Mouse (Mus musculus): ENCODE data around the gene Myo1b. TPM values are rescaled to one million over a fixed set of nuclear protein-coding genes. Genes with fewer than 3 reads are reported as not detected.

Myo1b gene
- 10 to 100 TPM; 16.0 to 17.4 TPM for total RNA-seq (2021)
- long read RNA-seq, experiment 1, full-length matches to known transcripts: 7 of 12 reads
- long read RNA-seq, experiment 1, partial matches to known transcripts: 1 of 12 reads
- long read RNA-seq, experiment 1, other reads (novel, unspliced or antisense): 4 of 12 reads
- long read RNA-seq, experiment 2, full-length matches to known transcripts: 9 of 11 reads
- long read RNA-seq, experiment 2, partial matches to known transcripts: 0 of 11 reads
- long read RNA-seq, experiment 2, other reads (novel, unspliced or antisense): 2 of 11 reads

- DNase-seq (ENCODE audit: low spot score in 2 of 2): no peak
- peak; percentile 53 for TF ChIP-seq CTCF (conservative IDR thresholded peaks at IDR 0.05)
- peak within 1 kb of the TSS; percentile 68; the same call in 1 of the 2 replicates for H3K27ac ChIP-seq
- H3K4me3 ChIP-seq: peak within 1 kb of the TSS; percentile 64
Measured at GRCm38 (mm10) chr1:51915576-51916156, at the start of gene Myo1b. TSS of gene Myo1b (minus strand) at chr1:51916071.

GRCm38 (mm10) chr1:51964647-51965046 is 48.8 kb upstream of the Myo1b start:
- Histone ChIP-seq H3K4me3 (no peak overlapping the region), H3K27ac (no peak overlapping the region)
- no peak for DNase-seq (ENCODE audit: low spot score in 2 of 2)
- no peak for TF ChIP-seq CTCF (conservative IDR thresholded peaks at IDR 0.05)

- DNase-seq (ENCODE audit: low spot score in 2 of 2): no peak
- Histone ChIP-seq H3K27ac (no peak overlapping the region), H3K4me3 (no peak overlapping the region)
- TF ChIP-seq CTCF (conservative IDR thresholded peaks at IDR 0.05): no peak
Measured at GRCm38 (mm10) chr1:51947116-51947515, 31.2 kb upstream of the Myo1b start.

GRCm38 (mm10) chr1:51944755-51945154 is 28.9 kb upstream of the Myo1b start:
- peak; percentile 85 for TF ChIP-seq CTCF (conservative IDR thresholded peaks at IDR 0.05)
- H3K27ac ChIP-seq: no peak overlapping the region
- DNase-seq (ENCODE audit: low spot score in 2 of 2): peak in 1 of 2 experiments; percentile 66
- H3K4me3 ChIP-seq: no peak overlapping the region

GRCm38 (mm10) chr1:51938357-51938756 is 22.5 kb upstream of the Myo1b start:
- TF ChIP-seq CTCF (conservative IDR thresholded peaks at IDR 0.05): no peak
- Histone ChIP-seq H3K27ac (no peak overlapping the region), H3K4me3 (no peak overlapping the region)
- no peak for DNase-seq (ENCODE audit: low spot score in 2 of 2)

GRCm38 (mm10) chr1:51935006-51935405 is 19.1 kb upstream of the Myo1b start:
- Histone ChIP-seq H3K27ac (0 out of 2 replicates have a peak overlapping the region, but pooled peaks have one; percentile 14), H3K4me3 (no peak overlapping the region)
- no peak for DNase-seq (ENCODE audit: low spot score in 2 of 2)
- TF ChIP-seq CTCF (conservative IDR thresholded peaks at IDR 0.05): no peak

- H3K27ac ChIP-seq: 0 out of 2 replicates have a peak overlapping the region, but pooled peaks have one; percentile 14
- TF ChIP-seq CTCF (conservative IDR thresholded peaks at IDR 0.05): no peak
- DNase-seq (ENCODE audit: low spot score in 2 of 2): no peak
- no peak overlapping the region for H3K4me3 ChIP-seq
Measured at GRCm38 (mm10) chr1:51934176-51934924, 18.5 kb upstream of the Myo1b start.

GRCm38 (mm10) chr1:51932826-51933225 is 17.0 kb upstream of the Myo1b start:
- no peak for TF ChIP-seq CTCF (conservative IDR thresholded peaks at IDR 0.05)
- no peak for DNase-seq (ENCODE audit: low spot score in 2 of 2)
- Histone ChIP-seq H3K4me3 (no peak overlapping the region), H3K27ac (no peak overlapping the region)

GRCm38 (mm10) chr1:51931561-51931960 is 15.7 kb upstream of the Myo1b start:
- DNase-seq (ENCODE audit: low spot score in 2 of 2): no peak
- Histone ChIP-seq H3K27ac (no peak overlapping the region), H3K4me3 (no peak overlapping the region)
- TF ChIP-seq CTCF (conservative IDR thresholded peaks at IDR 0.05): no peak

- Histone ChIP-seq H3K27ac (no peak overlapping the region), H3K4me3 (no peak overlapping the region)
- no peak for DNase-seq (ENCODE audit: low spot score in 2 of 2)
- no peak for TF ChIP-seq CTCF (conservative IDR thresholded peaks at IDR 0.05)
Measured at GRCm38 (mm10) chr1:51930584-51930983, 14.7 kb upstream of the Myo1b start.

GRCm38 (mm10) chr1:51929557-51929956 is 13.7 kb upstream of the Myo1b start:
- DNase-seq (ENCODE audit: low spot score in 2 of 2): no peak
- no peak overlapping the region for H3K4me3 ChIP-seq
- TF ChIP-seq CTCF (conservative IDR thresholded peaks at IDR 0.05): no peak
- no peak overlapping the region for H3K27ac ChIP-seq

GRCm38 (mm10) chr1:51922820-51923219 is 6.9 kb upstream of the Myo1b start:
- no peak overlapping the region for H3K4me3 ChIP-seq
- no peak for TF ChIP-seq CTCF (conservative IDR thresholded peaks at IDR 0.05)
- no peak overlapping the region for H3K27ac ChIP-seq
- DNase-seq (ENCODE audit: low spot score in 2 of 2): no peak

- Histone ChIP-seq H3K4me3 (peak overlapping the region; percentile 64), H3K27ac (no peak overlapping the region)
- no peak for TF ChIP-seq CTCF (conservative IDR thresholded peaks at IDR 0.05)
- DNase-seq (ENCODE audit: low spot score in 2 of 2): no peak
Measured at GRCm38 (mm10) chr1:51916276-51916675, 405 bp upstream of the Myo1b start.

Measured in layer of hippocampus, adult 2 months (tissue).